Mouse (Mus musculus) kidney, postnatal 14 days (tissue): ENCODE measurements around the gene Mms19.

ENCODE experiments used
- DNase-seq: peaks from one replicate; pipeline ENCODE4 v3.0.0; 2022; ENCODE audit warnings: mixed read lengths

Gene Mms19

DNA sequence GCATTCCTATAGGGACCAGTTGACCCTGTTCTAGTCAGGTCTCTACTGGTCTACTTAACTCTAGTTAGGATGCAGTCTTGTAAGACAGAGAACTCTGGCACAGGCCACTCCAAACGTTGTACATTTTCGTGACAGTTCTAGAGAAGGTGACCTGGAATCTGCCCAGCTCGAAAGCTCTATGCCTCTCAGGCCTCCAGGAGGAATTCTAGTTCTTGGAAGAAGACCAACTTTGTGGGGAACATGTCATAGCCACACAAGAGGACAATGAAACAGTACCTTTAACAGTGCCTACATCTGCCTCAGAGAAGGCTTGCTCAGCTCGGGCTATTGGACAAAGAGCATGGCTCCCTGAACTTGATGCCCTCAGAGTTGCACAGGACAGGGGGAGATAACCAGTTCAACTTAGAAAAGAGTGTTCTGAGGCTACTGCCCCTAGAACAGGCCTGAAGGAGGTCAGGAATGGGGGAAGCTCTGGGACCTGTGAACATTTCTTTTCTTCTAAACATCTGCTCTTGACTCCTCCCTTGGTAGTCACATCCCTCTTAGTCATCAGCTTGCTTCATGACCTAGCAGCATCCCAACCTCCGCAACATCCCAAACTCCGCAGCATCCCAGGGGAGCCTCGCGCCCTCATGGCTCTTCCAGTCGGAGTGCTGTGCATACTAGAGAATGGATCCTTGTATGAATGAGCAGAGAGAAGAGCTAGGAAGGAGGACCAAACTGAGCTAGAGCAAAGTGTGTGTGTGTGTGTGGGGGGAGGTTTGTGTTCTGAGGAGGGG is 18.0 kb upstream of the Mms19 start:
- no peak for DNase-seq

DNA sequence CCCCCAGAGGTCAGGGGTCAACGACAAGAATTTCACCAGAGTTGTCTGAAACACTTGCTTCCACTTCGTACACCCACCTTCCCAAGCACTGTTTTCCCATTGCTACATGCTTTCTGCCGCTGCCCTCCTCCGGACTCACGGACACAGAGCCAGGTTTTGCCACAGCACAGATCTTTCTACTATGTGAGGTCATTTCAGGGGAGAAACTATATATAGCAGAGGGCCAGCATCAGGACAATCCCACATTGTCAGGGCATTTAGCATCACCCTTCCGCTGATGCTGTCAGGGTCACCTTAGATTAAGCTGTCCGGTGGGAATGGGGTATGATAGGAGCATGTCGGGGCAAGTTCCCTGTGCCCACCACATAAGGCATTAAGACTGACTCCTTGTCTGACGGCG is 16.1 kb upstream of the Mms19 start:
- DNase-seq: no peak

DNA sequence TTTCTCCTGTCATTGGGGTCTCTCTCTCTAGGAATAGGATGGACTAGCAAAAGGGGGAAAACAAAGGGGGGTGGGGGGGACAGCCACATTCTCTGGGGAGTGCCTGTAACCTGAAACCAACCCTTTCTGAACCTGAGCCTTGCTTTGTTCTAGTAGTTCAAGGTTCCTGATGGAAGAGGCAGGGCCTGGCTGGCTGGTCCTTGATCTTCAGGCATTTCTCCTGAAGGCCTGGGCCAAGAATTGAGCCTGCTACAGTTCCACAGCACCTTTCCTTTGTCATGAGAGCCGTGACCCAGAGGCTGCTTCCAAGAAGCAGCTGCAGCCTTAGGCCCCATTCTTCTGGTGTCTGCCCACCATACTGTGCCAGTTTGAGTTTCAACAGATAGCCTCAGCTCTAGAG is 14.5 kb upstream of the Mms19 start:
- DNase-seq: no peak

DNA sequence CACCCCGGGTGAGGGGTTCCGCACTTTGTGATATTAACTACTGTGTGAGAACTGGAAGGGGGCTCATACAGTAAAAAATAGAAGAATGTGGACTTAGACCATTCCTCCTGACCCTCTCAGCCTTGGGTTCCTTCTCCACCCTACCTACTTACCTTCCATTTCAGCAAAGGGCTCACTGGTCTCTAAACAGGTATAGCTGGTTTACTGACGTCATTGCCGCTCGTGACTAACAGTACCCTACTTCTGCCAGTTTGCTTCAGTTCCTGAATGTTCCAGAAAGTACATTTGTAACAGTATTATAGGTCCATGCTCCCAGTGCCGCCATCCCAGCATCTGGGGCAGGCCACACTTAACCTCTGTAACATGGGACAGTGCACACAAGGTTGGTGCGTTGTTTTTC is 13.1 kb upstream of the Mms19 start:
- no peak for DNase-seq

DNA sequence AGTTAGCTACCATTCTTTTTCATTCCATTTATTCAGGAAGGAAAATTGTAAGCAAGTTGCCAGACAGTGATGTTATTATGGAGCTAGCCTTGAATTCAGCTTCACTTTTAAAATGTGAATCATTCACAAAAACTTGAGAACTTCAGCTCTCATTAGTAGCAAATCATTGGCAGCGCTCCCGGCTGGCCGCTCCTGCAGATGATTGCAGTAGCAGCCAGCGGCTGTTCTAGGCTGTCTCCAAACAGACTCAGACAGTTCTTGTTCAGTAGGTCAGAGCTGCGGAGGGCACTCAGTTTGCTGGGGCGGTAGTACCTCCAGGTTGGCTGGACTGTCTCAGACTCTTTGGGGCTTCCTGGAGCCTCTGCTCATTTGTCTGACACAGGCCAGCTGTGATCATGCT is 12.5 kb upstream of the Mms19 start:
- DNase-seq: peak; percentile 90

DNA sequence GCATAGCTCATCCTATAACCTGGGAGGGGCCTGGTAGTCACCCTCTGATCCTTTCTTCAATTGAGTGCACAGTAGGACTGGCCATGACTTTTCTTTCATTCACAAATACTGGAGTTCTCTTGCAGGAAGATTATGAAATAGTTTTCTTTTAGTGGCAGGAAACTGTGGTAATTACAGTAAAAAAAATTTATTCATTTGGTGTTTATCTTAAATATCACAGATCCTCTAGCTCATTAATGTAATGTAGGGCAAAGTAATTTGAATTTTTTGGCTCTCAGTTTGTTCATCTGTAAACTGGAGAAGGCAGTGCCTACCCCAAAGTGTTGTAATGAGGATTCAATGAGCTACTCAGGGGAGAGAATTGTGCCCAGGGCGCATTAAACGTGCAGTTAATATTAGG is 12.0 kb upstream of the Mms19 start:
- no peak for DNase-seq

DNA sequence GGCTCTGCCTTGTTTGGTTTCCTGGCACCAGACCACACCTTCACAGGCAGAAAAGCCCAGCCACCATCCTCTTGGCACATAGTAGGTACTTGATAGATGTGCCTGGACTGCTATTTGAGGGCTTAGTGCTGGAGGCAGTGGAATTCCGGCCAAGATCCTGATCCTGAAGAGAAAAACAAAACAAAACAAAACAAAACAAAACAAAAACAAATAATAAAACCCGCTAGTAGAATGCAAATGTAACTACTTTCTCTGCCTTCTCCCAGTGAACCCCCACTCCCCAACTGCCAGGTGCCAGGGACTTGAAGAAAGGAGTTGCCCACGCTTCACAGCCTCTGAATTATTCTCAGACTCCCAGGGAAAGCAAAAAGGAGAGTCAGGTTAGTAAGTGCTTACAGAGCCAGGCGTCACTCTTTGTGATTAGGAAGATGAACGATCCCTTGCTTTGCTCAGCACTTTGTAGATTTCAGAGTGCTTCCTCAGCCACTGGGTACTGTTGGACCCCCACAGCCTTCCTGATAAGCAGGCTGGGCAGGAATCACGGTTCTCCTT is 11.0 kb upstream of the Mms19 start:
- DNase-seq: no peak

DNA sequence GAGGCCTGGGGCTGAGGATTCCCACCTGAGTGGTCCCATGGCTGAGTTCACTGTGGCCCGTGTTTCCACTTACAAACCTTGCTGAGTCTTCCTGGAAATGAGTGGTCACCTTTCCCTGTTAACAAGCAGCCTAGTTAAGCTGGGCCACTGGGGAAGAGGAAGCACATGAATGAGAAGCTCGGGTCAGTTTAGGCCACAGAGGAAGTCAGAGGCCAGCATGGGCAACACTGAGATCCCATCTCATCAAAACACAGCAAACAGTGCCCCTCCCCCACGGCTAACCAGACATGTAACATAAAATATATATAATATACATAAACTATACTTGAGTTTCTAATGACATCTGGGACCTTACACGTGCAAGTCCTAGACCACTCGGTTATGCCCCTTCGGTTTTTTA is 8.9 kb upstream of the Mms19 start:
- no peak for DNase-seq

DNA sequence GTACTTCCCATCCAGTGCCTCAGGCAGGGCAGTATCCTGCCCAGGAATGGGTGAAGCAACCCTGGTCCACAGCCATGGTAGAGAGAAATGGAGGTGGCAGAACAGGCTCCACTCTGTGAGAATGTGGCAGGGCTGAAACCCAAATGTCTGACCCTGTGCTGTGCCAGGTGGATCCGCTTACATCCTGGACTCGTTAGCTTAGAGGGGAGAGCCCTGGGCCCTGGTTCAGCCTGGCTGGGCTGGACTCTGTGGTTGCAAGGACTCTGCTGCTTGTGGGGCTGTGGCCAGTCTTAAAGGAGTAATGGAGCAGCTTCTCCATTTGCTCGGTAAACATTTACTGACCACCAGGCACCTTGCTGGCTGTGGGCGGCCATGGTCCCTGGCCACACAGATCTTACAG is 6.2 kb upstream of the Mms19 start:
- no peak for DNase-seq

DNA sequence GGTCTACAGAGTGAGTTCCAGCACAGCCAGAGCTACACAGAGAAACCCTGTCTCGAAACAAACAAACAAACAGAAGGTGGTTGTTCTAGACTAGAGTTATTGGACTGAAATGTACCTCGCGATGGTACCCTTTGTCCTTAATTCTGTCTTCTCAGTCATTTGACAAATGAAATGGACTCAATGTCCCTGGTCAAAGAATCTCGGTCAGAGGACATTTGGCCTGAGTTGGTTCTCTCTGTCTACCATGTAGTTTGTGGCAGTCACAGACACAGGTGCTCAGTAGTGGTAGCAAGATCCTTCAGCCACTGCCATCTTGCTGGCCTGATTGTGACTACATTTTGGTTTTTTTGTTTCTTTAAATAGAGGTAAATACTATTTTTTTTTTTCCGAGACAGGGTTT is 5.0 kb upstream of the Mms19 start:
- no peak for DNase-seq

DNA sequence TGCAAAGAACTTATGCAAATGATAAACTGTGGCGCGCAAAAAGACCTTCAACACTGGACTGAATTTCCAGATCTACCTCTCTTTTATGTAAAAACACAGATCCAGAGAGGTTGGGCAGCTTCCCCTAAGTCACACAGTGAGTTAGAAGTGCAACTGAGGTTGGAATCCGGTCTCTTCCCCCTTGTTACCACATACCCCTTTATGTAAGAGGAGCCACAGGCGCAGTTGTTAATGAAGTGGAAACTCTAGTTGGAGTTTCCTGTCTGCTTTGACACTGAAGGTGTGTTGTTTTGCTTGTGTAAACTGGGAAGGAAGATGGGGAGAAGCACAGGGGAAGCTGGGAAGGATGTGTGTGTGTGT is 1.8 kb upstream of the Mms19 start:
- DNase-seq: no peak

DNA sequence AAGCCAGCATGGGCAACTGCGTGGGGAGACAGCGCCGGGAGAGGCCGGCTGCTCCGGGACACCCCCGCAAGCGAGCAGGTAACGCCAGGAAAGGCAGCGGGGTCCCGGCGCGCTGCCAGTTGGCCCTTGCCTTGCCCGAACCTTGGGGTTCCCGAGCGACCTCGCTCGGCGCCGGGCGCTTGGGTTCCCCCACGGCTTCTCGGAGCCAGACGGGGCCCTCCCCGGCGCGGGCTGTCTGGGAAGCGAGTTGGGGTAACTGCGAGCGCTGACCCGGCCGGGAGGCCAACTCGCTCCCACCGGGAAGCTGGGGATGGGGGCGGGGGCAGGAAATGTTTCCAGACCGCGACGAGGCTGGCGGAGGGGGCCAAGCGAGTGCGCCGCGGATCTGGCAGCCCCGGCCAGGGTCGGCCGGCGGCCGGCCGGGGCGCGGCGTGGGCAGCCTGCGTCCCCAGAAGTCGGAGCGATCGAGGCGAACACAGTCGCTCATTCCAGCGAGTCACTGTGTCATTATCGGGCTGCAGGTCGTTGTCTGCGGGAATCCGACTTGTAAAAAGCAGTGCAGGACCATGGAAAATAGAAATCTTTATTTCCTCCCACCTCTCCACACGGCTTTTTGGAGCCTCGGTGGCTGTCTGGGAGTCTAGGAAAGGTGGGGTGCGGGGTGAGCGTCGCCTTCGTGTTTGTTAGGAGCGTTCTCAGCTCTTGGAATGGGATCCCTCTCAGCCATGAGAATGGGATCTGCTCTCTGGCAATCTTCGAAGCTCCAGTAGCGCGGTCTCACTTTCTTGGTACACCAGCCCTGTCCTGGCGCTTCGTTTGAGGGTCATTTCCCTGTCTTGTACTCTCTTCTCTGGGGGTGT is 1.2 kb upstream of the Mms19 start:
- peak; percentile 74 for DNase-seq

DNA sequence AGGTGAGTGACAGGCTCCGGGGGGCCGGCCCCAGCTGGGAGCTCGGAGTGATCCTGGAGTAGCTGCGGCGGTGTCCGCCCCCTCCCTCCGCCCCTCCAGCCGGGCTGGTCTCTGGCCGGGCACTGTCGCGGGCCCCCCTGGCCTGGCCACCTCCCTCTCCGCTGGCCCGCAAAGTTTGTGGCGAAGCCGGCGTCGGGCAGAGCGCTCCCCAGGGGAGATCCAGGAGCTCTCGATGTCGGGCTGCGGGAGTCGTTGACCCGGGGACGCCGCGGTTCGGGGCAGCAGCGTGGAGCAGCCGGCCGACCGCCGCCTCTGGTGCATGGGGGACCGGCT is 604 bp upstream of the Mms19 start, which contains the start of gene Ubtd1:
TSS of gene Ubtd1 (plus strand) at position 169 of the 333 bp plus-strand sequence.
- DNase-seq: no peak

DNA sequence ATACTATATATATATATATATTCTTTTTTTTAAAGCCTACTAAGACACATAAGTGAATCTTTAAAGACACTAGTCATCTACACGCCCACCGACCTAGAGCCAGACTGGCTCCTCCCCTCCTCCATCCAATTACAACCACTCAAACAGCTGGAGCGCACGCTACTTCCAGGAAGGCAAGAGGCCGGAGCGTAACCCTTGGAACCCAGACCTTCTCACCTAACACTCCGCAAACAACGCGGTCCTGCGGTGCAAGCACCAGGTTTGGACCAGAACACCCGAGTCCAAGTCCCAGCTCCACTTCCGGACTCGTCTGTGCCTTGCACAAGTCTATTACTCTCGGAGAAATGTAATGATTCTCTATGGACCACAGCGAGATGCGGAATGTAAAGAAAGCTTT is 537 bp downstream of the Mms19 start:
- peak; percentile 59 for DNase-seq

DNA sequence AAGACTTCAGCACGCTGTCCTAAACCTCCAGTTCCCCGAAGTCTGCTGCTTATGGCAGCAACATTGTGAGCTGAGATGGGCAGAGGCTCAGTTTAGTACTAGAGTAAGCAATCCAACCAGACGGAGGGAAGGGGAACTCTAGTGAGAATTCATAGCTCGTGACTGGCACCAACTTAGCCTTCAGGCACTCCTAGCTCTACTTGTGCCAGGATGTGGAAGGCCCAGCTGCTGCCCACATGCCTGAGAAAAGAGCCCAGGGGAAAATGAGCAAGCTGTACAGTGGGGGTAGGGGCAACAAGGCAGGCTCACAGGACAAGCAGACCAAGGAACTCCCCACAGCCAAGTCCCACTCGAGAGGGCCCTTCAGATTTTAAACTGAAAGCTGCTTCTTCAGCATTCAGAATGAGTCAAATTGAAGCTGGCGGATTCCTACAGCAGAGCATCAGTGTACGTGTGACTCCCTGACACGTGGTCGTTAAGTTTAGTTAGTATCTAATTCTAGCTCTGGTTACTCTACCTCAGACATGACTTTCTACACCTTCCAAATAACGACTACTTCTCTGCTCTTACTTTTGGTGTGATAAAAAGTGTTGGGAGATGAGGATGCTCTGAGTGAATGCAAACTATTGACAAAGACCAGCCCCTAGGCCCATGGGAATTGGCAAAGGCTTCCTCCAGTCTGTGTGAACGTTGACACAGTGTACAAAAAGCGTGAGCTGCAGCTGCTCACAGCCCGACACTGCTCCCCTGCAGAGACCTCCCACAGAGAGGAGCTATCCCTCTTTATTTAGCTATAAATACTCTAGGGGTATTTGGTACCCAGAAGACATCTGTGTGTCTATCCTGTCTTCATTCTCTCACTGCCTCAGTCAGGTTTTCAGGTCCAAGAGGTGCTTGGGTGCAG is 6.8 kb downstream of the Mms19 start:
- no peak for DNase-seq

DNA sequence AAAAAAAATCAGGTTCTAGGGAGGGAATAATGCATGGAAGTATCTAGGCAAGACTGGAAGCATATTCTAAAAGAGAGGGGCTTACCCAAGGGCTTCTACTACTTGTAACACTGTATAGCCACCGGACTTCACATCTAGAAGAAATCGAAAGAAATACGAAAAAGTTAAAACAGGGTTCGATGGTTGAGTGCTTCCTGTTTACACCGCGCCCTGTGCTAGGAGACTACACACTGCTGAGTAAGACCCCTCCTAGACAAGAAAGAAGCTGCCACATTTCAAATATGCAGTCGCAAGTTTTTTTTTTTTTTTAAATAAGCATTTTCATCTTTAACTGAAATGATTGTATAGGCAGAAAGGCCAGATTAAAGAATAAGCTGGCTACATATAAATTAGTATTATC is 11.3 kb downstream of the Mms19 start:
- DNase-seq: no peak

DNA sequence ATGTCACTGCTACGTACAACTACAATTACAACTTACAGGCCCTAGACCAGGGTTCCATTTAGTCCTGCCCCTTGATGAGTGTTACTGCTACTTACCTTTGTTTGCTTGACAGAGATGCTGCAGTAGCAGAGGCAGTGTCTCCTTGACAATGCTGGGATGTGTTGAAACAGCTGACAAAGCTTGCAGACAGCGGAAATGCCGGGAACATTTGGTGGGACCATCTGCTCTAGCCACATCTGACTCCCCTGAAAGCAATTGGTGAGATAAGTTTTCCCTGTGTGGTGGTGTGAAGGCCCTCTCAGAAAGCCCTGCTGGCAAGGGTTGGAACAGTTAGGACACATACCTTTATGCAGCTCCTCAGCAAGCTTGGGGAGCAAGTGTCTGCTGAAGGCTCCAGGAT is 27.4 kb downstream of the Mms19 start:
- no peak for DNase-seq

DNA sequence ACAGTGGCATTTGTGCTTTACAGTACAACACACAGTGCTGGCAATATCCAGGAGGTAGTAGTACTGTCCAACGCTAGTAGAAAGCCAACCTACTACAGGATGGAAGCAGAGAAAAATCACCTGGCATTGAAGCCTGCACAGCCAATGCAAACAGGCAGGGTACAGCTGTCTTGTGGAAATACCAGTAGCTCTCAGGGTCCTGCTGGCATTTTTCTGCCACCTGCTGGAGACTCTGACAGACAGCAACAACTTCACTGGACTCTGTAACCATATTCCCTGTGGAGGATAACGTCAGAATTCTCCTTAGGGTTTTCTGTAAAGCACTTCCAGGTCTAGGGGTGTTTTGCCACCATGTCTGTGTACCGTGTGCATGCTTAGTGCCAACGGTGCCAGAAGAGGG is 28.7 kb downstream of the Mms19 start:
- peak; percentile 17 for DNase-seq

DNA sequence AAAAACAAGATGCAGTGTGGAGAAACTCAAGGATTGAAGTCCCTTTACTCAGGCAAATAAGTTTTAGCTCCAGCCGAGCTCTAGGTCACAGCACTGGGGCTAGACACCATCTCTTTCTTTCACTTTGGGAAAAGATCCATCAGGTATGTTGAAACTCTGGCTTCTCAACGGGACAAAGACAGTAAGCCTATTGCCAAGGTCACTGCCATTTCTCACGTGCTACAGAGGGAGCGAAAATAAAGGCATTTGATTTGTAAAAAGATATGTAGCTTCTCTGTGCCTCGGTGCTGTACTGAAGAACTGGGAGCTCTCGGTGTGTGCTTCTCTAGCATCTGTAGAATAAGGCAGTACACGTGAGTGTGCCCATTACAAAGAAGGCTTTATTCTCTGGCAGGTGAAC is 37.1 kb downstream of the Mms19 start:
- DNase-seq: no peak

DNA sequence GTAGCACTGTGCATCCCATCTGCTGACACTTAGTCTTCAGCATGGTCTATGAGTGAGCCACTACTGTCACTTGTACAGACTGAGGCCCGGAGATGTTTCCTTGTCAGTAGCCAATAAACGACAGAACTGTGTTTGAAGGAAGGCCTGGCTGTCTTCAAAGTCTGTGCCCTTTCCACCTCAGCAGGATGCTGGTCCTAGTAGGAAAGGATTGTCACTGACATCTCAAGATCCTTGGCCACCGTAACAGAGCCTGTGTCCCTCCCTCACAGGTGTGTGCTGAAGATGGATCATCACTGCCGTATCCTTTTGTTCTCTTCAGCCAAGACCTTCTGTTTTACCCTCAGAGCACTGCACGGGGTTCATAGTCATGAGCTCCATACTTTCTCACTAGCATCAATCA is 42.4 kb downstream of the Mms19 start:
- DNase-seq: no peak

DNA sequence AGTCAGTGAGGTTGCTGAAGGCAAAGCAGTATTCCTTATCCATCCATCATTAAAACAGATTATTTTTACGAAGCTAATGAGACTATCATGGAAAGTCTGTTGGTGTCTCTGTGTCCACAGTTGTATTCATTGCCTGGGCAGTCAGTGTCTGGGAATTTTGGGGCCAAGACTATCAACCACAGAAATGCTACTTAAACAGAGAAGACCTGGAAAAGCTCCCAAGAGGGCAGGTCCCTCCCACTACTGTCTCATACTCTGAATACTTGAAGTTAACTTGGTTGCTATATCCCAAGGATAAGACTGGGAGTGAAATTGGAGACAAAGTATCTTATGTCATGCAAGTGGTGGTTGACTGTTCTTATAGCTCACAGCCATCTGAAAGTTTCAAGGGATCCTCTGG is 45.0 kb downstream of the Mms19 start:
- no peak for DNase-seq

DNA sequence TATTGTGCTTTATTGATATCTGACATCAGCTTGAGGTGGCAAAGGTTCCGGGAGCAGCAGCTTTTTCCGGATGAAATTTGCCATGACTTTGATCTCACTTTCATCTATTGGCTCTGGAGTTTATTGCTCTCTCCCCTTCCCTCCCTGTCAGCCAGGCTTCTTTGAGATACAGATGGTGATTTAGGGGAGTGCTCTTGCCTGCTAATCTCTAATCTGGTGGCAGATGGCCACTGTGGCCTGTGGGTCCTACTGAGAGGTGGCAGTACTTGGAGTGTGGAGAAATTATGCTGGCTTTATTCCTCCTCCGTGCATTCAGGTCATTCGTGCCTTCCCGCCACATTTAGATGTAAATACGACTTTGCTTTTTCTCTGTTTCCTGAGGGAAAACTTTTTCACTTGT is 46.8 kb downstream of the Mms19 start:
- no peak for DNase-seq
